Mouse (Mus musculus) olfactory bulb, adult 2 months (tissue): Measurements from ENCODE around the gene Tsc22d3.

ENCODE experiments used
- CTCF ChIP-seq: fragments of 200-500 bp; IDR thresholded peaks from 2 replicates; pipeline ENCODE4 v1.5.1; 2012; ENCODE audit warnings: low read depth, mild to moderate bottlenecking, low read length, moderate library complexity; ENCODE audit not compliant: insufficient read depth
- POLR2A ChIP-seq: fragments of 200-500 bp; IDR thresholded peaks from 2 replicates; pipeline ENCODE4 v1.6.1; 2012; ENCODE audit warnings: mild to moderate bottlenecking, low read depth, low read length, moderate library complexity; ENCODE audit not compliant: insufficient read depth

GRCm38 (mm10) chrX:140511687-140512651 lies 88.5 kb downstream of the Tsc22d3 start:
- TF ChIP-seq POLR2A (no peak), CTCF (no peak)
